Mouse (Mus musculus) heart, embryonic 15.5 days (tissue): ENCODE results near the gene Sntb2. TPM values are rescaled to one million over a fixed set of nuclear protein-coding genes. Genes with fewer than 3 reads are reported as not detected.

Source experiments
- ATAC-seq: fragments of 200-750 bp; cut with Nextera tagmentation; replicated peaks from 2 replicates; pipeline ENCODE4 v1.8.0; 2017; ENCODE audit warnings: low read depth, moderate TSS enrichment; ENCODE audit not compliant: insufficient number of reproducible peaks, insufficient read depth, low FRiP score
- H3K27ac ChIP-seq: fragments of 300-500 bp; sonication (generic); 2 replicates; pipeline ENCODE4 v1.5.1; 2015; ENCODE audit warnings: mild to moderate bottlenecking, inconsistent platforms
- H3K27me3 ChIP-seq: fragments of 300-500 bp; sonication (generic); 2 replicates; pipeline ENCODE4 v1.6.1; 2015; ENCODE audit warnings: inconsistent platforms
- H3K36me3 ChIP-seq: fragments of 300-500 bp; sonication (generic); 2 replicates; pipeline ENCODE4 v1.6.1; 2015; ENCODE audit warnings: mild to moderate bottlenecking, inconsistent platforms
- H3K4me1 ChIP-seq: fragments of 300-500 bp; sonication (generic); replicated peaks from 2 replicates; pipeline ENCODE4 v1.6.1; 2015; ENCODE audit warnings: inconsistent platforms
- H3K4me2 ChIP-seq: fragments of 300-500 bp; sonication (generic); 2 replicates; pipeline ENCODE4 v1.6.1; 2015; ENCODE audit warnings: inconsistent platforms, mild to moderate bottlenecking, moderate library complexity
- H3K4me3 ChIP-seq: fragments of 300-500 bp; sonication (generic); 2 replicates; pipeline ENCODE4 v1.5.1; 2015; ENCODE audit warnings: mild to moderate bottlenecking, inconsistent platforms
- H3K9ac ChIP-seq: fragments of 300-500 bp; sonication (generic); 2 replicates; pipeline ENCODE4 v1.6.1; 2015; ENCODE audit warnings: mild to moderate bottlenecking, inconsistent platforms
- H3K9me3 ChIP-seq: fragments of 300-500 bp; sonication (generic); replicated peaks from 2 replicates; pipeline ENCODE4 v1.6.1; 2016; ENCODE audit warnings: inconsistent platforms
- WGBS: fragments of 180-500 bp; shearing (Covaris S2); methylation state at CpG from one replicate; pipeline ENCODE4 v1.1.7; 2015; ENCODE audit warnings: mixed read lengths; 5-methylcytosine and 5-hydroxymethylcytosine counted together
- polyA plus RNA-seq: library from polyadenylated mRNA; unstranded; fragments of >200 nt; fragmentation: Nextera tagmentation; extraction: Ambion mirVana; gene quantifications from 2 replicates; pipeline ENCODE4 v1.2.1, GENCODE M21; 2015

Gene Sntb2
- polyA plus RNA-seq, 1 experiment from 2014 or later, result 12.6 TPM

DNA sequence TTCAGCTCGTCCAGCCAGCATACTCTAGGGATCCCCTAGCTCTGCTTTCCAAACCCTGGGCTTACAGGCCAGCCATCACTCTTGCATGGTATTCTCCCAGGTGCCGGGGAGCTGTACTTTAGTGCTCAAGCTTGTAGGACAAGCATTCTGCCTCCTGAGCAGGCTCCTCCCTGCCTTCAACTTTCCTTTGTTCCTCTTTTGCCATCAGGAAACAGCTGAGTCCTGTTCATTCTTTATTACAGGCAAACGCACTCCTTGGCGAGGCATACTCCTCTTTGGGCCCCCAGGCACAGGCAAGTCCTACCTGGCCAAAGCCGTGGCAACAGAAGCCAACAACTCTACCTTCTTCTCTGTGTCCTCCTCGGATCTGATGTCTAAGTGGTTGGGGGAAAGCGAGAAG, 105.1 kb downstream of the Sntb2 start:
- Histone ChIP-seq H3K9me3 (no peaks in the 10 kb centered on the region), H3K4me1 (peaks cover 5% of the 10 kb centered on the region; the same call in 1 of the 2 replicates), H3K36me3 (peaks cover 81% of the 10 kb centered on the region), H3K27ac (no peak overlapping the region), H3K4me2 (no peak overlapping the region), H3K9ac (no peak overlapping the region), H3K27me3 (no peaks in the 10 kb centered on the region), H3K4me3 (no peak overlapping the region)
- WGBS, result 81% methylated on average over 7 of the region's 7 CpGs
- no peak for ATAC-seq

DNA sequence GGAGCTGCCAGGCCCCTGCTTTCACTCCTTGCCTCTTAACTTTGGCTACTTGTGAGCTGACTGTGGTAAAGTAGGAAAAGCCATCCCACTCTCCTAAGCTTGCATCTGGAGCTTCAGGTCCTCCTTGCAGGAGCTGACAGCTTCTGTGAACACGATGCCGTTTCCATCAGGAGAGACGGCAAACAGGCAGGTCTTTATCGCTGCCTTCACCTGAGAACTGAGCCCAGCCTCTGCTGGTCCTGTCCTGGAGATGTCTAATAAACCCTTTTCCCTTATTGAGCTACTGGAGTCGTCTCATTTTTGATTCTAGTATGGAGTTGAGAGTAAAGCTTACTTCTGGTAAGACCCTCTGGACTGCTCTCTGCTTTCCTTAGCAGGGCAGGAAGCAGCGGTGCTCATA, 109.9 kb downstream of the Sntb2 start:
- H3K9me3 ChIP-seq, result no peaks in the 10 kb centered on the region
- H3K27me3 ChIP-seq, result no peaks in the 10 kb centered on the region
- no peak for ATAC-seq
- no peak overlapping the region for H3K4me3 ChIP-seq
- 92% methylated on average over 6 of the region's 6 CpGs for WGBS
- H3K9ac ChIP-seq, result no peak overlapping the region
- H3K4me2 ChIP-seq, result no peak overlapping the region
- H3K36me3 ChIP-seq, result peaks cover 74% of the 10 kb centered on the region
- no peak overlapping the region for H3K27ac ChIP-seq
- H3K4me1 ChIP-seq, result peaks cover 20% of the 10 kb centered on the region

DNA sequence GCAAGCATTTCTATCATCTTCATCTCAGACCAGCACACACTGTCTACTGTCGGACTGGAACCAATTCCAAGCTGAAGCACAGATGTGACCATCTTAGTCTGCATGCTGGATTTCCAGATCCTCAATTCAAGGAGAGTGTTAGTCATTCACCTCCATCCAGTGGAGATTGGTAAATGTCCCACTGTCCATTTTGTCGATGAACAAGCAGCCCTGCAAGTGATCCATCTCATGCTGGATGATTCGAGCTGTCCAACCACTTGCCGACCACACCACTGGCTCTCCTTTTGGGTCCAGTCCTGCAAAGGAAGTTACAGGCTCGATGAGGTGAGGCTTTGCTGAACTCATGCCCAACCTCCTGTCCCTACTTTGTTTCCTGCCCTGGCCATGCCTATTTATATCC, 111.4 kb downstream of the Sntb2 start:
- peak overlapping the region; percentile 88 for H3K9ac ChIP-seq
- ATAC-seq, result no peak
- 61% methylated on average over 5 of the region's 5 CpGs for WGBS

DNA sequence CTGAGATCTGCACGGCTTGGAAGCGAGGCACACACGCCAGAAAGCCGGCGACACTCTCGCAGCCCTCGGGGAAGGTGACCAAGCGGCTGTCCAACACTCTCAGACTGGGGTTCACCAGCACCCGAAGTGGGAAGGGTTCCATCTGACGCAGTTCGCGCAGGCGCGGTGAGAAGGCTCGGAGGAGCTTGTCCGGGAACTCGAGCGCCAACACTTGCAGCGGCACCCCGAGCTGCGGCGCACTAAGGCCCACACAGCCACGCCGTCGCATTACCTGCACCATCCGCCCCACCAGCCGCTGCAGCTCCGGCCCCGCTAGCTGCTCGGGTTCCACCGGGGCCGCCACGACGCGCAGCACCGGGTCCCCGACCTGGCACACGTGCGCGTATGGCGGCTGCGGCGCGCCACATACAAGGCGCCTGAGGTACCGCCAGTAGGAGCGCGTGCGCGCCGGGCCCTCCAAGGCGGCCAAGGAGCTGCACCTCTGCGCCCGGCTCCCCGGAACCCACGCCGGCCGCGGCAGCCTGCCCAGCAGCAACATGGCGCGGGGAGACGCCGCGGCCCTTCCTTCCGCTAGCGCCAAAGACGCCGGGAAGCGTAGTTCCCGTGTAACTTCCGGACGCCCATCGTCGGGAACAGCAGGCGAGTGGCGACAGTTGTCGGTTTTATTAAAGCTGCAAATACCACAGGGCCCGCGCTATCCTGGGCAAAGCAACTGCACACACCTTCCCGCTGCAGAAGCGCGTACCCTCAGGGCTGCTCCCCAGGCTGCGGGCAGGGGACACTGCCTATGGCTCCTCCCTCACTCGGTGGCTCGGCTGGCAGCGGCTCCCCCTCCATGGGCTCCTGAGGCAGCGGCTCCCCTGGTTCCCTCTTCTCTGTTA, 112.8 kb downstream of the Sntb2 start, which contains the start of gene Pdf:
Gene Pdf (minus strand): TSS at position 554 of the 881 bp plus-strand sequence.
- Histone ChIP-seq H3K4me3 (peak within 1 kb of the TSS; percentile 84), H3K36me3 (peaks cover 74% of the 10 kb centered on the region), H3K4me2 (peak within 1 kb of the TSS; percentile 84), H3K27me3 (no peaks in the 10 kb centered on the region), H3K4me1 (peaks cover 20% of the 10 kb centered on the region), H3K9me3 (no peaks in the 10 kb centered on the region), H3K9ac (peak within 1 kb of the TSS; percentile 88), H3K27ac (peak within 1 kb of the TSS; percentile 95)
- ATAC-seq, result peak; percentile 79
- WGBS, result under 1% methylated on average over 82 of the region's 87 CpGs

More for the DNA sequence above, 111.4 kb downstream of the Sntb2 start:
- Histone ChIP-seq H3K27ac (peak overlapping the region; percentile 38; the same call in 1 of the 2 replicates), H3K36me3 (peaks cover 74% of the 10 kb centered on the region), H3K9me3 (no peaks in the 10 kb centered on the region), H3K4me1 (peaks cover 20% of the 10 kb centered on the region), H3K4me3 (peak overlapping the region; percentile 84), H3K4me2 (peak overlapping the region; percentile 84), H3K27me3 (no peaks in the 10 kb centered on the region)

DNA sequence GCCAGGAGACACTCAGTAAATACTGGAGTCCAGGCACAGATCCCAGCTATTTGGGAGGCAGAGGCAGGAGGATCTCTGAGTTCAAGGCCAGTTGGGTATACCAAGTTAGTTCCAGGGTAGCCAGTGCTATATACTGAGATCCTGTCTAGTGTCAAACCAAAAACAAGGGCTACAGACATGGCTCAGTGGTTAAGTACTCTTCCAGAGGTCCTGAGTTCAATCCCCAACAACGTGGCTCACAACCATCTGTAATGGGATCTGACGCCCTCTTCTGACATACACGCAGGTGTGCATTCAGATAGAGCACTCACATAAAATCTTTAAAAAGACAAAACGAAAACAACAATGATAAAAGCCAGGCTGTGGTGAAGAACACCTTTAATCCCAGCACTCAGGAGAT, 113.9 kb downstream of the Sntb2 start:
- 87% methylated on average over 4 of the region's 4 CpGs for WGBS
- no peak for ATAC-seq
- Histone ChIP-seq H3K27me3 (no peaks in the 10 kb centered on the region), H3K27ac (peak overlapping the region; percentile 95), H3K9me3 (no peaks in the 10 kb centered on the region), H3K4me1 (peaks cover 20% of the 10 kb centered on the region), H3K9ac (0 out of 2 replicates have a peak overlapping the region, but pooled peaks have one; percentile 88), H3K4me2 (peak overlapping the region; percentile 84), H3K4me3 (peak overlapping the region; percentile 84), H3K36me3 (peaks cover 70% of the 10 kb centered on the region)

DNA sequence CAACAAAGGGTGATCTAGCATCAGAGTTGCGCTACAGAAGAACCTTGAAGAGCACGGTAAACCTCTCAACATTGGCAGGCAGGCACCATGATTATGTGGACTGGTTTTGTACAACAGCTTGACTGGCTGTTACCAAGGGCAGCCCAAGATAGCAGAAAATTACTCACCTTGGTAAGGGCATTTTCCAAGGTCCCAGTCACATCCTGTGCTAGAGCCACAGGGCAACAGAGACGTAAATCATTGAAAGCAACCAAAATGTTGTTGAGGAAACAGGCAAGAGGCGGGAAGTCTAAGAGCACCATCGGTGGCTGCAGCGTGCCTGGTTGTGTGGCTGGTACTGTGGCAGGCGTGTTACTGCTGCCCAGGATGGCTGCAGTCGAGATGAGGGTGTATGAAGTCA, 116.5 kb downstream of the Sntb2 start:
- ATAC-seq, result no peak
- Histone ChIP-seq H3K4me3 (no peak overlapping the region), H3K4me2 (no peak overlapping the region), H3K27me3 (no peaks in the 10 kb centered on the region), H3K9ac (no peak overlapping the region), H3K27ac (no peak overlapping the region), H3K4me1 (peaks cover 27% of the 10 kb centered on the region), H3K9me3 (no peaks in the 10 kb centered on the region), H3K36me3 (peaks cover 45% of the 10 kb centered on the region)
- 92% methylated on average over 8 of the region's 8 CpGs for WGBS

DNA sequence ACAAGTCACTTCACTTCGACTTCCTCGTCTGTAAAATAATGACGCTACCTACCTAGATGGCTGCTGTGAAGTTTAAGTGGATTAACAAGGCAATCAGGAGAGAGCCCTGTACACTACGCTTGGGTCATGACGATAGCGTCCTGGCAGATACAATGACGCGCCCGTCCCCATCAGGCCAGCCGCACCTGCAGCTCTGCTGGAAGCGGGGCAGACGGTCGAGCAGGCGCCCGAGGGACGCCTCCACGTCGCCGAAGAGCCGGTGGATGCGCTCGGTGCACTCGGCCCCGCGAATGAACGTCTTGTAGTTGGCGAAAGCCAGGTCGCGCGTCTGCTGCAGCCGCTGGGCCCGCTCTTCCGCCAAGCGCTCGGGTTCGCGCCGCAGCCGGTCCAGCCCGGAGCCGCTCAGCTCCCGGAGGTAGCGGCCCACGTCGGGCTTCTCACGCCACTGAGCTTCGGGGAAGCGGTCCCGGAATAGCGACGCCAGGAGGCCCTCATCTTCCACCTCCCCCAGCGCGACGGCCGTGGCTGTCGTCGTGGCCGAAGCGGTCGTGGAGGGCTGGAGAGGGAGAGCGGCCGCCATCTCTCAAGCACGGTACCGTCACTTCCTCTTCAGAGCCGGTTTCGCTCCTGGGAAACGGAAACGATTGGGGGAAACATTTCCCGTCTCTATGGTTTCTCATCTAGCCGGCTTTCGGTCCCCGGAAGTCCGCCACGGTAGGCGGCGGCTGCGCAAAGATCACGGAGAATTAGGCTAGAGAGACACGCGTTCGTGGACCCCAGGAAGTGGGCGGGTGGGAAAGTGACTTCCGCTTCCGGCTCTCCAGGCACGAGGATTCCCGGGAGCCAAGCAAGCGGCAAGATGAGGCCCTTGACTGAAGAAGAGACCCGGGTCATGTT, 120.8 kb downstream of the Sntb2 start, which contains the start of the genes Cog8 and Nip7:
Gene Cog8 (minus strand): TSS at position 614 of the 897 bp plus-strand sequence.
Gene Nip7 (plus strand): TSS at position 802 of the 897 bp plus-strand sequence.
- Histone ChIP-seq H3K9ac (peak within 1 kb of the TSS; percentile 95), H3K36me3 (peaks cover 43% of the 10 kb centered on the region), H3K4me2 (peak within 1 kb of the TSS; percentile 85), H3K27ac (peak within 1 kb of the TSS; percentile 67), H3K27me3 (no peaks in the 10 kb centered on the region), H3K9me3 (no peaks in the 10 kb centered on the region), H3K4me1 (peaks cover 24% of the 10 kb centered on the region), H3K4me3 (peak within 1 kb of the TSS; percentile 94)
- under 1% methylated on average over 88 of the region's 88 CpGs for WGBS
- peak; percentile 92 for ATAC-seq

DNA sequence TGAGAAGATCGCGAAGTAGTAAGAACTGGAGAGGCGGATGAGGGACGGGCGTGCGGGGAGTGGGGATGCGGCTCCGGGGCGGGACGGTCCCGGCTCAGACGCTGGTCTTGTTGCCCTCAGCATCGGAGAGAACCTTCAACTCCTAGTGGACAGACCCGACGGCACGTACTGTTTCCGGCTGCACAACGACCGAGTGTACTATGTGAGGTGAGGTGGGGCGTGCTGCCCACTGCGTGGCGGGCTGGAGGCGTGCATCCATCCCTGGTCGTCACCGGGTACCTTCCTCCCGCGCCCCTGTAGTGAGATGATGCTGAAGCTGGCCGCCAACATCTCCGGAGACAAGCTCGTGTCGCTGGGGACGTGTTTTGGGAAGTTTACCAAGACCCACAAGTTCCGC, 121.4 kb downstream of the Sntb2 start:
- peak; percentile 32; the same call in 1 of the 2 replicates for ATAC-seq
- H3K4me3 ChIP-seq, result peak overlapping the region; percentile 94
- H3K36me3 ChIP-seq, result peaks cover 36% of the 10 kb centered on the region
- H3K4me2 ChIP-seq, result peak overlapping the region; percentile 85
- peak overlapping the region; percentile 67 for H3K27ac ChIP-seq
- WGBS, result under 1% methylated on average over 33 of the region's 33 CpGs
- H3K9ac ChIP-seq, result peak overlapping the region; percentile 82
- no peaks in the 10 kb centered on the region for H3K27me3 ChIP-seq
- H3K9me3 ChIP-seq, result no peaks in the 10 kb centered on the region
- H3K4me1 ChIP-seq, result peaks cover 24% of the 10 kb centered on the region

DNA sequence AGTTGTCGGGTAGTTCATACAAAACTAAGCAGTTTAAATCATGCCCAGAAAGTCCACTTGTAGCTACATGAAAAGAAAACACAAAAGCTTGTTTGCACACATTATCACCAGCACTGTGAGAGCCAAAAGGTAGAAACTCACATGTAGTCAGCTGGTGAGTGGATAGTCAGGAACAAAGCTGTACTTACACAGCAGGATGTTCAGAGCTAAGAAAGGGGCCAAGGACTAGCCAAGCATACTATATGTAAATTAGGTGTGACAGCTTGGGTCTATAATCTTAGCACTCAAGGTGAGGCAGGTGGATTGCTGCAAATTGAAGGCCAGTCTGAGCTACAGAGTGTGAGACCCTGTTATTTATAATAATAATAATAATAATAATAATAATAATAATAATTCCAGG, 127.1 kb downstream of the Sntb2 start:
- no peak overlapping the region for H3K27ac ChIP-seq
- 85% methylated on average over 1 of the region's 1 CpGs for WGBS

DNA sequence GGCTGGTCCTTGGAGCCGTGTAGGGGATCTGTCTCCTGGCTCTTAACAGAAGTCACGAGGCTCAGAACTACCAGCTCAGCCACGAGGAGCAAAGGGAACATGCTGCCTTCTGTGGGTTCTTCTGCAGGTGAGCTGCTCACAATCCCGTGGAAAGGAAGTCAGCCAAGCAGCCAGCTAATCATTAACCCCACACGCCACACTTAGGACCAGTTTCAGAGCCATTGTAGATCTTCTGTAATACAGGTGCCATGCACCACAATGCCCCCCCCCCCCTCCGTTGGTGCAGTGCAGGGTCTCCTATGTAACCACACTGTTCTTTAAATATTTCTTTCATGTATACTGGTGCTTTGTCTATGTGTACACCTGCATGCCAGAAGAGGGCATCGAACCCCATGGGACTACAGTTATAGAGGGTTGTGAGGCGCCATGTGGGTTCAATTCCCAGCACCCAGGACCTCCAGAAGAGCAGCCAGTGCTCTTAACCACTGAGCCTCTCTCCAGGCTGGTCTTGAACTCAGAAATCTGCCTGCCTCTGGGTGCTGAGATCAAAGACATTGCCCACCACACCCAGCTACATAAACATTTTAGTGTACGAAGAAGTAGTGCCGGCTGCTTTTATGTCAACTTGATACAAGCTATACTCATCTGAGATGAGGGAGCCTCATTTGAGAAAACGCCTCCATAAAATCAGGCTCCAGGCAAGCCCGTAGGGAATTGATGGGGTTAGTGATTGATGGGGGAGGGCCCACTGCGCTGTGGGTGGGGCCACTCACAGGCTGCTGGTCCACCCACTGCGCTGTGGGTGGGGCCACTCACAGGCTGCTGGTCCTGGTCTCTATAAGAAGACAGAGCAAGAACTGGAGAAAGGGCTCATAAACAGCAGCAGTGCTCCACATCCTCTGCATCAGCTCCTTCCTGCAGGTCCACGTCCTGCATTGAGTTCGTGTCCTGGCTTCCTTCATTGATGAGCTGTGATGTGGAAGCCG, 130.3 kb downstream of the Sntb2 start, which contains the start of gene Tmed6:
Gene Tmed6 (minus strand): TSS at position 134 of the 986 bp plus-strand sequence.
- Histone ChIP-seq H3K4me1 (0 out of 2 replicates have a peak, but pooled peaks cover 2% of the 10 kb centered on the region), H3K9me3 (no peaks in the 10 kb centered on the region), H3K9ac (no peak within 1 kb of the TSS), H3K4me2 (no peak within 1 kb of the TSS), H3K27me3 (no peaks in the 10 kb centered on the region), H3K4me3 (no peak within 1 kb of the TSS), H3K36me3 (peaks cover 14% of the 10 kb centered on the region), H3K27ac (no peak within 1 kb of the TSS)
- WGBS, result 51% methylated on average over 17 of the region's 17 CpGs
- no peak; the same call in 1 of the 2 replicates for ATAC-seq

More for the DNA sequence above, 127.1 kb downstream of the Sntb2 start:
- Histone ChIP-seq H3K9me3 (no peaks in the 10 kb centered on the region), H3K36me3 (peaks cover 16% of the 10 kb centered on the region), H3K4me3 (no peak overlapping the region), H3K27me3 (no peaks in the 10 kb centered on the region), H3K9ac (no peak overlapping the region), H3K4me2 (no peak overlapping the region), H3K4me1 (peaks cover 9% of the 10 kb centered on the region)
- ATAC-seq, result no peak
